Mouse (Mus musculus): ENCODE results near the gene Prrg2.

DNA sequence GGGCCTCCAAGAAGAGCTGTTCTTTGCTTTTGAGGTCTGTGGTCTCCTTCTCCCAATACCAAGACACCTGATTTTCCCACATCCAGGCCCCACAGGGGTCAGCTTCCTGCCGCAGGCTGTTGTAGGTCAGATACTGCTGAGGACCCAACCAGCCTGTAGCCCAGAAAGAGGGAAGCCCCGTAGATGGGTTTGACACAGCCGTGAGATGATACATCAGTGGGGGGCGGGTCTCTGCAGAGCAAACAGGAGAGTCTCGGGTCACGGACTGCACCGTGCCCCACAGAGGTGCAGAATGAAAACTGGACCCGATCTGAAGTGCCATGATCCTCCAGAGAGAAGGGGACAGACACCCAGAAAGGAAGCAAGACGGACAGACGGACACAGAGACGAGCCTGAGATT is 40.0 kb upstream of the Prrg2 start:
- no peak for TF ChIP-seq POLR2A (IDR thresholded peaks at IDR 0.05; ENCODE audit: borderline replicate concordance, control insufficient read depth, low read depth, low read length)
- TF ChIP-seq CTCF (IDR thresholded peaks at IDR 0.05; ENCODE audit: control insufficient read depth, insufficient read depth, low read length), result no peak
